Mouse (Mus musculus) heart, embryonic 11.5 days (tissue): ENCODE measurements around the gene Dennd4b. TPM values are rescaled to one million over a fixed set of nuclear protein-coding genes. Genes with fewer than 3 reads are reported as not detected.
A peak's percentile ranks its signal among the peaks of the same experiment; 100 is the strongest.

ENCODE experiments used
- ATAC-seq: fragments of 200-750 bp; cut with Nextera tagmentation; replicated peaks from 2 replicates; pipeline ENCODE4 v1.8.0; 2017; ENCODE audit warnings: moderate library complexity; ENCODE audit not compliant: insufficient number of reproducible peaks, low FRiP score, low TSS enrichment
- H3K27ac ChIP-seq: fragments of 300-500 bp; sonication (generic); 2 replicates; pipeline ENCODE4 v1.5.1; 2014; ENCODE audit warnings: mild to moderate bottlenecking, low read depth, low read length
- H3K27me3 ChIP-seq: fragments of 300-500 bp; sonication (generic); 2 replicates; pipeline ENCODE4 v1.6.1; 2014; ENCODE audit warnings: mild to moderate bottlenecking, low read length, mixed read lengths; ENCODE audit not compliant: control insufficient read depth, insufficient read depth
- H3K36me3 ChIP-seq: fragments of 300-500 bp; sonication (generic); 2 replicates; pipeline ENCODE4 v1.6.1; 2014; ENCODE audit warnings: mild to moderate bottlenecking, low read length, moderate library complexity, mixed read lengths; ENCODE audit not compliant: control insufficient read depth, insufficient read depth
- H3K4me1 ChIP-seq: fragments of 300-500 bp; sonication (generic); 2 replicates; pipeline ENCODE4 v1.6.1; 2014; ENCODE audit warnings: low read length; ENCODE audit not compliant: control insufficient read depth, insufficient read depth
- H3K4me2 ChIP-seq: fragments of 300-500 bp; sonication (generic); 2 replicates; pipeline ENCODE4 v1.6.1; 2014; ENCODE audit warnings: mild to moderate bottlenecking, moderate library complexity
- H3K4me3 ChIP-seq: fragments of 300-500 bp; sonication (generic); 2 replicates; pipeline ENCODE4 v1.5.1; 2014; ENCODE audit warnings: low read depth, low read length
- H3K9ac ChIP-seq: fragments of 300-500 bp; sonication (generic); 2 replicates; pipeline ENCODE4 v1.6.1; 2014; ENCODE audit warnings: mild to moderate bottlenecking, low read depth, low read length, moderate library complexity
- H3K9me3 ChIP-seq: fragments of 300-500 bp; sonication (generic); replicated peaks from 2 replicates; pipeline ENCODE4 v1.6.1; 2016; ENCODE audit warnings: low read length; ENCODE audit not compliant: control insufficient read depth
- WGBS: fragments of 180-500 bp; shearing (Covaris S2); extraction: QIAGEN DNeasy Blood & Tissue Kit; methylation state at CpG from one replicate; pipeline ENCODE4 v1.1.7; 2014; ENCODE audit not compliant: insufficient replicate concordance; 5-methylcytosine and 5-hydroxymethylcytosine counted together
- polyA plus RNA-seq: library from polyadenylated mRNA; unstranded; fragments of >200 nt; fragmentation: Nextera tagmentation; extraction: Ambion mirVana; gene quantifications from 2 replicates; pipeline ENCODE4 v1.2.1, GENCODE M21; 2014

Gene Dennd4b
- polyA plus RNA-seq, 1 experiment from 2014 or later, result 4.1 TPM

GRCm38 (mm10) chr3:90231075-90231474 is 33.9 kb upstream of the Dennd4b start:
- Histone ChIP-seq H3K4me3 (peak overlapping the region; percentile 69), H3K9ac (peak overlapping the region; percentile 86), H3K27me3 (no peaks in the 10 kb centered on the region), H3K27ac (peak overlapping the region; percentile 84; the same call in 1 of the 2 replicates), H3K4me2 (peak overlapping the region; percentile 85), H3K4me1 (0 out of 2 replicates have a peak, but pooled peaks cover 3% of the 10 kb centered on the region), H3K9me3 (no peaks in the 10 kb centered on the region), H3K36me3 (peaks cover 11% of the 10 kb centered on the region)
- 0 out of 2 replicates have a peak, but pooled peaks have one; percentile 2 for ATAC-seq
- WGBS, result 14% methylated on average over 8 of the region's 8 CpGs

- ATAC-seq, result peak; percentile 91
- H3K36me3 ChIP-seq, result peaks cover 11% of the 10 kb centered on the region
- H3K9ac ChIP-seq, result peak within 1 kb of the TSS; percentile 86
- peak within 1 kb of the TSS; percentile 85 for H3K4me2 ChIP-seq
- peak within 1 kb of the TSS; percentile 69 for H3K4me3 ChIP-seq
- no peaks in the 10 kb centered on the region for H3K27me3 ChIP-seq
- H3K9me3 ChIP-seq, result no peaks in the 10 kb centered on the region
- WGBS, result under 1% methylated on average over 61 of the region's 61 CpGs
- 0 out of 2 replicates have a peak, but pooled peaks cover 3% of the 10 kb centered on the region for H3K4me1 ChIP-seq
- H3K27ac ChIP-seq, result peak within 1 kb of the TSS; percentile 84
Measured at GRCm38 (mm10) chr3:90231507-90232333, 33.3 kb upstream of the Dennd4b start, which contains the start of gene Jtb. Gene Jtb, plus strand, starts transcription at chr3:90231597.

GRCm38 (mm10) chr3:90241251-90241650 is 23.7 kb upstream of the Dennd4b start:
- ATAC-seq, result no peak
- 80% methylated on average over 2 of the region's 2 CpGs for WGBS
- no peak overlapping the region for H3K4me3 ChIP-seq
- H3K27me3 ChIP-seq, result no peaks in the 10 kb centered on the region
- no peak overlapping the region for H3K9ac ChIP-seq
- no peak overlapping the region for H3K4me2 ChIP-seq
- H3K9me3 ChIP-seq, result no peaks in the 10 kb centered on the region
- peaks cover 9% of the 10 kb centered on the region; the same call in 1 of the 2 replicates for H3K4me1 ChIP-seq
- H3K27ac ChIP-seq, result no peak overlapping the region
- H3K36me3 ChIP-seq, result no peaks in the 10 kb centered on the region

- no peaks in the 10 kb centered on the region for H3K36me3 ChIP-seq
- no peak overlapping the region for H3K27ac ChIP-seq
- no peak for ATAC-seq
- H3K4me3 ChIP-seq, result no peak overlapping the region
- no peak overlapping the region for H3K4me2 ChIP-seq
- no peaks in the 10 kb centered on the region for H3K9me3 ChIP-seq
- H3K27me3 ChIP-seq, result no peaks in the 10 kb centered on the region
- no peak overlapping the region for H3K9ac ChIP-seq
- WGBS, result 72% methylated on average over 10 of the region's 10 CpGs
- H3K4me1 ChIP-seq, result peaks cover 9% of the 10 kb centered on the region; the same call in 1 of the 2 replicates
Measured at GRCm38 (mm10) chr3:90241669-90242358, 23.2 kb upstream of the Dennd4b start.

GRCm38 (mm10) chr3:90242984-90243775 is 21.8 kb upstream of the Dennd4b start, which contains the start of gene Creb3l4:
Gene Creb3l4, minus strand, starts transcription at chr3:90243512.
- WGBS, result 3% methylated on average over 19 of the region's 19 CpGs
- 0 out of 2 replicates have a peak, but pooled peaks have one; percentile 39 for ATAC-seq
- no peak within 1 kb of the TSS for H3K27ac ChIP-seq

GRCm38 (mm10) chr3:90245406-90245805 is 19.6 kb upstream of the Dennd4b start:
- H3K4me1 ChIP-seq, result peaks cover 13% of the 10 kb centered on the region
- H3K4me3 ChIP-seq, result no peak overlapping the region
- peaks cover 2% of the 10 kb centered on the region; the same call in 1 of the 2 replicates for H3K36me3 ChIP-seq
- WGBS, result 78% methylated on average over 2 of the region's 2 CpGs
- H3K27me3 ChIP-seq, result no peaks in the 10 kb centered on the region
- no peak overlapping the region for H3K27ac ChIP-seq
- H3K4me2 ChIP-seq, result no peak overlapping the region
- ATAC-seq, result no peak
- H3K9me3 ChIP-seq, result no peaks in the 10 kb centered on the region
- H3K9ac ChIP-seq, result no peak overlapping the region

More at GRCm38 (mm10) chr3:90242984-90243775, 21.8 kb upstream of the Dennd4b start, which contains the start of gene Creb3l4:
- Histone ChIP-seq H3K36me3 (no peaks in the 10 kb centered on the region), H3K9me3 (no peaks in the 10 kb centered on the region), H3K4me1 (peaks cover 9% of the 10 kb centered on the region; the same call in 1 of the 2 replicates), H3K4me3 (peak within 1 kb of the TSS; percentile 45), H3K27me3 (no peaks in the 10 kb centered on the region), H3K4me2 (peak within 1 kb of the TSS; percentile 87), H3K9ac (peak within 1 kb of the TSS; percentile 59)

- peak overlapping the region; percentile 89 for H3K9ac ChIP-seq
- 3% methylated on average over 3 of the region's 3 CpGs for WGBS
- no peaks in the 10 kb centered on the region for H3K9me3 ChIP-seq
- peak overlapping the region; percentile 95 for H3K27ac ChIP-seq
- H3K4me3 ChIP-seq, result peak overlapping the region; percentile 81
- no peak for ATAC-seq
- H3K27me3 ChIP-seq, result no peaks in the 10 kb centered on the region
- peak overlapping the region; percentile 93 for H3K4me2 ChIP-seq
- peaks cover 2% of the 10 kb centered on the region; the same call in 1 of the 2 replicates for H3K36me3 ChIP-seq
- H3K4me1 ChIP-seq, result peaks cover 12% of the 10 kb centered on the region
Measured at GRCm38 (mm10) chr3:90247630-90247959, 17.4 kb upstream of the Dennd4b start.
